Mouse (Mus musculus) Patski (cell line): Measurements from ENCODE around the gene Cntrl. TPM values are rescaled to one million over a fixed set of nuclear protein-coding genes. Genes with fewer than 3 reads are reported as not detected.

Experiments used
- ATAC-seq: fragments of 100-300 bp; one replicate; pipeline ENCODE4 v1.8.0; 2021
- CTCF ChIA-PET: fragments of 350-600 bp; sonication (Branson Sonifier 250); formaldehyde crosslinking; loops from one replicate; lab custom pipeline; 2022; ENCODE audit warnings: inconsistent platforms; lab: Charles Lee
- POLR2A ChIA-PET: fragments of 350-600 bp; sonication (Branson Sonifier 250); formaldehyde crosslinking; loops from one replicate; lab custom pipeline; 2022; ENCODE audit warnings: antibody characterized with exemption, inconsistent platforms; lab: Charles Lee
- DNase-seq: peaks from one replicate; pipeline ENCODE4 v3.0.0-alpha.2; 2011; ENCODE audit warnings: low read depth, low spot score
- H3K27me3 ChIP-seq: fragments of 371-371 bp; one replicate; pipeline ENCODE4 v1.5.1; 2021
- CTCF ChIP-seq: fragments of 100-300 bp; IDR thresholded peaks from one replicate; pipeline ENCODE4 v1.5.1; 2021
- in situ Hi-C: fragments of 300-500 bp; cut with MboI; formaldehyde crosslinking; loops from 3 replicates; pipeline ENCODE4 v1.11.1; 2018; ENCODE audit warnings: low pct_unique_long_range_greater_than_20kb, mixed read lengths
- polyA plus RNA-seq: library from polyadenylated mRNA; unstranded; gene quantifications from one replicate; pipeline ENCODE4 v1.2.3, GENCODE M21; 2021

Cntrl gene
- polyA plus RNA-seq, 1 experiment from 2014 or later = 17.4 TPM

- in situ Hi-C loops = no loop called here
- DNase-seq = no peak
- ATAC-seq = no peak
- no peaks in the 10 kb centered on the region for H3K27me3 ChIP-seq
- POLR2A ChIA-PET = no interaction called here
- CTCF ChIA-PET = no interaction called here
- no peak for TF ChIP-seq CTCF
Observed at GRCm38 (mm10) chr2:35124716-35125115, 15.4 kb downstream of the Cntrl start.

- ATAC-seq = no peak
- TF ChIP-seq CTCF = no peak
- no peaks in the 10 kb centered on the region for H3K27me3 ChIP-seq
- CTCF ChIA-PET = interaction anchor here (2.0 kb wide), 1 partner anchor 15 kb away, joined by 4 read pairs; no protein-coding TSS in a partner anchor
- POLR2A ChIA-PET = interaction anchor here (1.6 kb wide), 1 partner anchor 15 kb away, joined by 4 read pairs; no protein-coding TSS in a partner anchor
- DNase-seq = no peak
- in situ Hi-C loops = no loop called here
Observed at GRCm38 (mm10) chr2:35131491-35131890, 22.2 kb downstream of the Cntrl start.

- no peak for TF ChIP-seq CTCF
- POLR2A ChIA-PET = interaction anchor here (0.5 to 1.6 kb wide), 3 partner anchors 14 to 398 kb away, joined by 3 to 4 read pairs (median 3); partner anchors contain the start of gene Cntrl
- in situ Hi-C loops = no loop called here
- no peaks in the 10 kb centered on the region for H3K27me3 ChIP-seq
- CTCF ChIA-PET = interaction anchor here (0.7 to 2.0 kb wide), 4 partner anchors 9 to 88 kb away, joined by 3 to 4 read pairs (median 4); no protein-coding TSS in a partner anchor
- DNase-seq (peak; percentile 90), ATAC-seq (peak; percentile 99)
Observed at GRCm38 (mm10) chr2:35131991-35132661, 22.8 kb downstream of the Cntrl start.

- POLR2A ChIA-PET = interaction anchor here (1.3 to 1.6 kb wide), 2 partner anchors 14 to 24 kb away, joined by 3 to 4 read pairs; partner anchors contain the start of gene Cntrl
- H3K27me3 ChIP-seq = no peaks in the 10 kb centered on the region
- in situ Hi-C loops = no loop called here
- TF ChIP-seq CTCF = no peak
- ATAC-seq = no peak
- CTCF ChIA-PET = interaction anchor here (0.7 to 2.0 kb wide), 4 partner anchors 10 to 88 kb away, joined by 3 to 4 read pairs (median 4); no protein-coding TSS in a partner anchor
- DNase-seq = no peak
Observed at GRCm38 (mm10) chr2:35132662-35133055, 23.4 kb downstream of the Cntrl start.

DNA sequence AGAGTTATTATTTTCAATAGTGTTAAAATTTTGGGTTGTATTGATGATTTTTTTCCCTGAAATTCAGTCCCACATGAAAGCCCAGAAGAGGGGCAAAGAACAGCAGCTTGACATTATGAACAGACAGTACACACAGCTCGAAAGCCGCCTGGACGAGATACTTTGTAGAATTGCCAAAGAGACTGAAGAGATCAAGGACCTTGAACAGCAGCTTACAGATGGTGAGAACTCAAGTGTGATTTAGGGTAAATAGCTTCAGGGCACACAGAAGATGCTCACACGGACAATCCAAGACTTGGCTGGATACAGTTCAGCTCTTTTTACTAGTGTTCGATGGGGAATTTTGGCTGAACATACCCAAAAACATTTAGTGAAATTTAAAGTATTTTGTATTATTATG, 24.6 kb downstream of the Cntrl start:
- no peak for TF ChIP-seq CTCF
- no peaks in the 10 kb centered on the region for H3K27me3 ChIP-seq
- CTCF ChIA-PET = interaction anchor here (2.1 kb wide), 1 partner anchor 11 kb away, joined by 7 read pairs; no protein-coding TSS in a partner anchor
- ATAC-seq = no peak
- POLR2A ChIA-PET = no interaction called here
- DNase-seq = no peak
- in situ Hi-C loops = no loop called here

DNA sequence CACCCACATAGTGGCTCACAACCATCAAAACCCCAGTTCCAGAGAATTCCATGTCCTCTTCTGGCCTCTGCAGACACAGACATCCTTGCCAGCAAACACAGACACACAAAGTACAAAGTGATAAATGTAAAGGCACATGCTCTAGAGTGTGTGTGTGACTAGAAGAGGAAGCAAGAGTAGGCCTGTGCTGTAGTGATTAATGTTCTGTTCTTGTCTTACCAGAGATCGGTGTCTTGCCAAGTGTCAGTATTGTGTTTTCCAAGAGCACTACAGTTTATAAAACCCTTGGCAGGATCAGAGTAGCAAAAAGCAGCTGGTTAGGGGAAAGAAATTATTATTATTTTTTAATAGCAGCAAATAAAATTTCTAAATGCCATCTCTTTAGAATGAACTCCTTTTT, 29.3 kb downstream of the Cntrl start:
- DNase-seq = no peak
- no peaks in the 10 kb centered on the region for H3K27me3 ChIP-seq
- in situ Hi-C loops = no loop called here
- POLR2A ChIA-PET = interaction anchor here (0.6 kb wide), 1 partner anchor 564 kb away, joined by 3 read pairs; no protein-coding TSS in a partner anchor
- ATAC-seq = no peak
- TF ChIP-seq CTCF = no peak
- CTCF ChIA-PET = interaction anchor here (1.3 to 1.9 kb wide), 2 partner anchors 8 to 10 kb away, joined by 4 to 5 read pairs; no protein-coding TSS in a partner anchor

DNA sequence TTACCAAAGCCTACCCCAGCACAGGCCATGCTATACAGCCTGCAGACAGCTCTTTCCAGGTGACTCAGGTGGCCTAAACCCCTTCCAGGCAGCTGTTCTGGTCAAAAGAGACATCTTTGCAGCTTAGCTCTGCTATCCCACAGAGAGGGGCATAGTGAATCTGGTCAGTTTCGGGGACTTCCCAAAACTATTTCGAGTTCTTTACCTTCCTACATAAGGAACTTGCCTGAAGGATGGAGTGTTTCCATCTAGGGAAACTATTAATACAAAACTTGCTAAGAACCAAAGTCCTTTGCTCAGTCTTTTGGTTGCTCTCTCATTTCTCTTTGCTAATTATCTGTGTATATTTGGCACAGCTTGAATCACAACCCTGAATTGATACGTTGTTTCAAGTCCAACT, 32.4 kb downstream of the Cntrl start:
- ATAC-seq (no peak), DNase-seq (no peak)
- H3K27me3 ChIP-seq = no peaks in the 10 kb centered on the region
- in situ Hi-C loops = no loop called here
- CTCF ChIA-PET = no interaction called here
- POLR2A ChIA-PET = interaction anchor here (0.6 to 0.9 kb wide), 2 partner anchors 34 to 51 kb away, joined by 3 read pairs; no protein-coding TSS in a partner anchor
- no peak for TF ChIP-seq CTCF

- CTCF ChIA-PET = interaction anchor here (1.3 to 1.5 kb wide), 2 partner anchors 10 to 40 kb away, joined by 3 to 5 read pairs; no protein-coding TSS in a partner anchor
Observed at GRCm38 (mm10) chr2:35148806-35149205, 39.5 kb downstream of the Cntrl start.

GRCm38 (mm10) chr2:35151303-35151882, 42.1 kb downstream of the Cntrl start:
- no peak for ATAC-seq
- ChIA-PET POLR2A (interaction anchor here (1.2 kb wide), 1 partner anchor 27 kb away, joined by 3 read pairs; no protein-coding TSS in a partner anchor), CTCF (no interaction called here)
- no peak for DNase-seq
- in situ Hi-C loops = no loop called here
- TF ChIP-seq CTCF = no peak
- no peaks in the 10 kb centered on the region for H3K27me3 ChIP-seq

More at GRCm38 (mm10) chr2:35148806-35149205, 39.5 kb downstream of the Cntrl start:
- in situ Hi-C loops = no loop called here
- DNase-seq = no peak
- H3K27me3 ChIP-seq = no peaks in the 10 kb centered on the region
- no peak for ATAC-seq
- POLR2A ChIA-PET = no interaction called here
- no peak for TF ChIP-seq CTCF

GRCm38 (mm10) chr2:35153179-35153578, 43.9 kb downstream of the Cntrl start:
- no peak for TF ChIP-seq CTCF
- CTCF ChIA-PET = no interaction called here
- DNase-seq (no peak), ATAC-seq (no peak)
- in situ Hi-C loops = no loop called here
- POLR2A ChIA-PET = no interaction called here
- H3K27me3 ChIP-seq = no peaks in the 10 kb centered on the region
